ENCODE assay signal across 14 mouse cellular contexts in genomic region chr17:67614381-67614780, GRCm38 (mm10). TPM values are rescaled to one million over a fixed set of nuclear protein-coding genes. Genes with fewer than 3 reads are reported as not detected.
"Had no signal": no experiment of that assay in that cellular context is flagged by ENCODE, and none has a peak within 500 bp of the region (broad histone marks: within the 10 kb centered on the region; RNA-seq: fewer than 3 reads in every experiment).

No protein-coding gene starts in this region.

- ATAC-seq: liver, postnatal 0 days; lung, postnatal 0 days; midbrain, embryonic 13.5 days; midbrain, embryonic 15.5 days had no signal

- DNase-seq: liver, embryonic 13.5 days; liver, postnatal 0 days; lung, adult 2 months; lung, postnatal 14 days; lung, postnatal 36 days; right cerebral cortex, postnatal 14 days; thymus, adult 2 months; thymus, postnatal 36 days had no signal

RNA-seq across cellular contexts. Expression of gene Lrrc30, which starts 18.1 kb away (rescaled TPM):
- total RNA-seq: midbrain, postnatal 0 days; monocyte, adult 5-6 weeks; neutrophil, adult 5-6 weeks had no signal
